Mouse (Mus musculus) kidney, adult 2 months (tissue): ENCODE measurements around the gene Ahcyl1. TPM values are rescaled to one million over a fixed set of nuclear protein-coding genes. Genes with fewer than 3 reads are reported as not detected.

Source experiments
- DNase-seq: peaks from one replicate; pipeline ENCODE4 v3.0.0; 2021
- H3K27ac ChIP-seq: fragments of 200-500 bp; 2 replicates; pipeline ENCODE4 v1.5.1; 2012; ENCODE audit warnings: low read depth, low read length, control low read depth, inconsistent platforms; ENCODE audit not compliant: insufficient read depth
- H3K27me3 ChIP-seq: fragments of 200-500 bp; replicated peaks from 2 replicates; pipeline ENCODE4 v1.6.1; 2012; ENCODE audit warnings: mild to moderate bottlenecking, moderate library complexity, low read length, inconsistent platforms; ENCODE audit not compliant: control insufficient read depth, insufficient read depth
- H3K36me3 ChIP-seq: fragments of 200-500 bp; 2 replicates; pipeline ENCODE4 v1.6.1; 2012; ENCODE audit warnings: mild to moderate bottlenecking, moderate library complexity, low read length, inconsistent platforms; ENCODE audit not compliant: control insufficient read depth, insufficient read depth
- H3K4me1 ChIP-seq: fragments of 200-500 bp; 2 replicates; pipeline ENCODE4 v1.6.1; 2011; ENCODE audit warnings: low read length; ENCODE audit not compliant: control insufficient read depth, insufficient read depth
- H3K4me3 ChIP-seq: fragments of 200-500 bp; 2 replicates; pipeline ENCODE4 v1.5.1; 2011; ENCODE audit warnings: mild to moderate bottlenecking, low read depth, low read length, control low read depth; ENCODE audit not compliant: insufficient read depth
- CTCF ChIP-seq: fragments of 200-500 bp; conservative IDR thresholded peaks from 2 replicates; pipeline ENCODE4 v1.5.1; 2011; ENCODE audit warnings: low read depth, mild to moderate bottlenecking, control low read depth, low read length, moderate library complexity, mixed read lengths; ENCODE audit not compliant: insufficient read depth, insufficient read length
- POLR2A ChIP-seq: fragments of 200-500 bp; IDR thresholded peaks from one replicate; pipeline ENCODE4 v1.6.1; 2011; ENCODE audit warnings: low read depth, low read length, control low read depth
- WGBS: fragments of 180-500 bp; shearing (Covaris S2); methylation state at CpG from one replicate; pipeline ENCODE4 v1.1.7; 2018; 5-methylcytosine and 5-hydroxymethylcytosine counted together
- polyA plus RNA-seq: library from polyadenylated mRNA; depleted of rRNA; stranded (reverse); fragments of >200 nt; gene quantifications from 2 replicates; pipeline ENCODE4 v1.2.3, GENCODE M21; 2012; rRNA removed

The Ahcyl1 gene
- 88.6 and 101 TPM in 2 replicates for polyA plus RNA-seq

DNA sequence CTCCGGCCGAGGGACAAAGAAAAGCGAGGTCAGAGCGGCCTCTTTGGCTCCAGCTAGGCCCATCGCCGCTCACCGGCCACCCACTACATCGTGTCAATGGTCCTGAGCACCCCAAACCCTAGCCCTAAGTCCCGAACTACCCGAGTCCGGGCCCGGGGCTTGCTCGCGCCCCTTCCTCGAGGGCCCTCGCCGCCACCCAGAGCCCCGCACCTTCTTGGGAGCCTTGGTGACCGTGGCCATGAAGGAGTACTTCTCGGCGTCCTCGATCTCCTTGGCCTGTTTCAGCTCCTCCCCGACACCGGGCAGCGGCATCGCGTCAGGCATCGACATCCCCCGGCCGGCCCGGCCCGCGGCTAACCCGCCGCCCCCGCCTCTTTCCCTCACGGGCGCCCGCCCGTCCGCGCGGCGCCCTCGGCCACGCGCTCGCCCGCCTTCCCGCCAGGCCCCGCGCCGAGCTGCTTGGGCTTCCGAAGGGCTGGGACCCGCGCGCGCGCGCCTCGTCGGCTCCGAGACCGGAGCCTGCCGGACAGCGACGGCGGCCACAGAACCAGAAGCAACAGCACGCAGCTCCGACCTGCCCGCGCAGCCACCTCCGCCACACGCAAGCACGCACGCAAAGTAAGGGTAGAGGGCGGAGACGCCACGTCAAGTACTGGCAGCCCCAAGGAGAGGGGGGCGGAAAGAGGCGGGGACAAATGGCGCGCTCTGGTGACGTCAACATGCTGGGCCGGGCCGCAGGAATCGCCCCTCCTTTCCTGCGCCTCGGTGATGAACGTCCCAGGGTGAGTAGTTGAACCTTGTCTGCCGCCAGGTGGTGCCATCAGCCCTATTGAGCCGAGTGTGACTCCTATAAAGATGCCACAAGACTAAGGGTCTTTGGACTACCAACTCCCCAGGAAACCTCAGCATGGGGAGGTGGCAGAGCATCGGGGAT, at the start of gene Ahcyl1:
Gene Ahcyl1, minus strand, starts transcription at position 613 of the 934 bp plus-strand sequence.
- TF ChIP-seq POLR2A, result peak; percentile 72
- TF ChIP-seq CTCF, result peak; percentile 95
- DNase-seq, result peak; percentile 99
- Histone ChIP-seq H3K27me3 (no peaks in the 10 kb centered on the region), H3K36me3 (no peaks in the 10 kb centered on the region), H3K4me3 (peak within 1 kb of the TSS; percentile 82), H3K4me1 (peaks cover 9% of the 10 kb centered on the region), H3K27ac (peak within 1 kb of the TSS; percentile 75)
- WGBS, result under 1% methylated on average over 93 of the region's 93 CpGs

DNA sequence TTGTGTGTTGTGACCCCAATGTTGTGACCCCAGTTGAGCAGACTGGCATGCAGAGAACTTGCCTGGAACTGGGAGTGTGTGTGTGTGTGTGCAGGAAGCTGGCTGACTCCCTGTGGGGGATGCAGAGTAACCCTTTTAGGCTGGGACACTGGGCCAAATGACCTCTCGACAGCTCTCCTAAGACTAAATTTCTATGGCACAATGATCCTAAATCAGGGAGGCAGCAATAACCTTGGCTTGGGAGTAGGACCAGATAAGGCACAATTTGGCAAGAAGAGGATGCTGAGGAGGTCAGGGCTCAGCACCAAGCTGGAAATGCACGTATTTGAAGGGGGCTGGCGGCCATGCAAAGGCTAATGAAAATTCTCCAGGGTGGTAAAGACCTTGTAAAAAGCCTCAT, 49.7 kb upstream of the Ahcyl1 start:
- Histone ChIP-seq H3K36me3 (no peaks in the 10 kb centered on the region), H3K27me3 (no peaks in the 10 kb centered on the region), H3K4me3 (no peak overlapping the region), H3K4me1 (0 out of 2 replicates have a peak, but pooled peaks cover 12% of the 10 kb centered on the region), H3K27ac (no peak overlapping the region)
- DNase-seq, result no peak
- WGBS, result 81% methylated on average over 3 of the region's 3 CpGs
- TF ChIP-seq CTCF (no peak), POLR2A (no peak)

DNA sequence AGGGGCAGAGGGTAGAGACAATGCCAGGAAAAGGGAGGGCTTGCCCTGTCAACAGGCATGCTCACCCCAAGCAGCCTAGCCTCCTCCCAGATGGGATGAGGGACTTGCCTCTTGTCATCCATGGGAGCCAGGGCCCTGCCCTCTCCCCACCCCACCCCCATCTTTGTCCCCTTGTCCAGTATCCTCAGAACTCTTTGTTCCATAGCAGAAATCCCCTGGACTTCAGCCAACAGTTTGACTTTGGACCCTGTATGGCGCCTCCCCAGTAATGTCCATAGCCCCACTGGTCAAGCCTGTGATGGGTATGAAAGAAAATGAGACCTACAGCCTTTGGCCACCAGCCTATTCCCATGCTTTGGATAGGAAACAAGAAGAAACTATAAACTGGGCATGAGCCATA, 47.3 kb upstream of the Ahcyl1 start:
- H3K36me3 ChIP-seq, result no peaks in the 10 kb centered on the region
- WGBS, result 46% methylated on average over 1 of the region's 1 CpGs
- DNase-seq, result peak; percentile 44
- no peaks in the 10 kb centered on the region for H3K27me3 ChIP-seq
- 0 out of 2 replicates have a peak, but pooled peaks cover 12% of the 10 kb centered on the region for H3K4me1 ChIP-seq
- TF ChIP-seq POLR2A (no peak), CTCF (no peak)
- H3K27ac ChIP-seq, result no peak overlapping the region
- H3K4me3 ChIP-seq, result no peak overlapping the region

DNA sequence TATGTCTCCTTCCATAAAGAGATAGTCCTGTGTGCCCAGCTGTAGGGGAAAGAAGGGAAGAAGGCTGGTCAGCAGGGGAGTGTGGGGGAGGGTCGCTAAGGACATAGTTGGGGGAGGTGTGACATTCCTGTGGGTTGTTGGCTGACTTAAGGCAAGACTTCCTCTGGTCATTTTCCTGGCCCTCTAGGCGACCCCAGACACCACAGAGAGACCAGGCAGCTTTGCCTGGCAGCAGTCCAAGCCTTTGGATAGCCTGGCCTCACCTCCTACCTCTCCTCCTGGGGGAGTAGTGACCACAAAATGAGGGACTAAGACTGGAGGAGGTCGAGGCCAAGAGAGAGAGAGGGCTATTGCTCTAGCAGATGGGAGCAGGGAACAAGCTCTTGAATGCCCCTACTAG, 46.7 kb upstream of the Ahcyl1 start:
- peak; percentile 56 for DNase-seq
- H3K4me3 ChIP-seq, result no peak overlapping the region
- no peak overlapping the region for H3K27ac ChIP-seq
- WGBS, result 30% methylated on average over 3 of the region's 3 CpGs
- TF ChIP-seq POLR2A (no peak), CTCF (no peak)
- H3K27me3 ChIP-seq, result no peaks in the 10 kb centered on the region
- H3K36me3 ChIP-seq, result no peaks in the 10 kb centered on the region
- H3K4me1 ChIP-seq, result 0 out of 2 replicates have a peak, but pooled peaks cover 12% of the 10 kb centered on the region

DNA sequence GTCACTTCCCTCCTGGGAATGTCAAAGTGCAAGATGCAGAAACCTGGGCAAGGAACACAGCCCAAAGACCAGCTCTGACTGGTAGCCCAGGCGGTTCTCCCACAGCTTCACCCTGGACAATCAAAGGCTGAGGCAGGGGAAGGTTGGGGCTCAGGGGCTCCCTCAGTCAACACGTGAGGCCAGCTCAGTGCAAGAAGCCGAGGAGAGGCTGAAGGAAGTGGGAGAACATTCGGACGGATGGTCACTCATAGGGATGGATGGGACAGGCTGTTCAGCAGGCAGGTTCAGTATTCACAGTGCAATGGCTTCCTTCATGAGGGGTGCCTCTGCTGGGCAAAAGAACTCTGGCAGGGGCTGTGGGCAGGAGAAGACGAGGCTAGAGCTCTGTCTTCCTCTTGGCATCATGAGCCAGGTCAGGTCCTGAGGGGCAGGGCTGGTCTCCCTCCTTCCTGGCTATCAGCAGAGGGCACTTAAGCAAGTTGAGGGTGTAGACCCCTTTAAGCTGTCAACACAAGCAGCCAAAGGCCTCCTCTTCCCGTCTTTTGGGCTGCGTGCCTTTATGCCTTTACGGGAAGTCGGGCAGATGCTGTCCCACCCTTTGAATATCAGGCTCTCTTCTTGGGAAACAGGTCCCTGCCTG, 45.8 kb upstream of the Ahcyl1 start:
- Histone ChIP-seq H3K4me1 (0 out of 2 replicates have a peak, but pooled peaks cover 12% of the 10 kb centered on the region), H3K27ac (no peak overlapping the region), H3K27me3 (no peaks in the 10 kb centered on the region), H3K4me3 (no peak overlapping the region), H3K36me3 (no peaks in the 10 kb centered on the region)
- 86% methylated on average over 10 of the region's 10 CpGs for WGBS
- DNase-seq, result no peak
- TF ChIP-seq POLR2A, result no peak
- TF ChIP-seq CTCF, result no peak

DNA sequence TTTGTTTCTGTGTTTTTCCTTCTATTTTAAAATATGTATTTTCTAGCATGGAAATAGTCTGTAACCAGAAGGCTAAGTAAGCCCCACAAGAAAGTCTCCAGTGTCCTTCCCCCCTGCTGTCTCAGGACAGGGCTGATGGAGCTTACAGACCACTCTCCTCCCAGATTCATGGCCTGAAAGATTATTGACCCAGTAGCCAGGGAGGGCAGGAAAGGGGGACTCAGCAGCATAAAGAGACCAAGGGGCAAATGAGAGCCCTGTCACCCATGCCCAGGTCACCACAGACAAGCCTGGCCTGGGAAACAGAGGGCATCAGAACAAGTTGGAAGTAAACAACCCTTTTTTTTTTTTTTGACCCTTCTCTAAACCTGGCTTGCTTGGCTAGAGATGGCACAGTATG, 45.0 kb upstream of the Ahcyl1 start:
- Histone ChIP-seq H3K27ac (no peak overlapping the region), H3K4me1 (0 out of 2 replicates have a peak, but pooled peaks cover 12% of the 10 kb centered on the region), H3K27me3 (no peaks in the 10 kb centered on the region), H3K36me3 (no peaks in the 10 kb centered on the region), H3K4me3 (no peak overlapping the region)
- no peak for DNase-seq
- TF ChIP-seq CTCF (no peak), POLR2A (no peak)
